Mouse (Mus musculus): ENCODE data around the gene Zfp672.
"Not testable (repeated sequence)": the region's sequence is repeated elsewhere in the genome, so short reads cannot be mapped to it uniquely, and the experiment has no call there.

The Zfp672 gene

GRCm38 (mm10) chr11:58324614-58325229 is 5.4 kb downstream of the Zfp672 start:
- no peak for DNase-seq (ENCODE audit: low spot score in 2 of 2)

GRCm38 (mm10) chr11:58323570-58324340 is 6.4 kb downstream of the Zfp672 start:
- no peak for DNase-seq (ENCODE audit: low spot score in 2 of 2)

GRCm38 (mm10) chr11:58322824-58323569 is 7.1 kb downstream of the Zfp672 start:
- peak; percentile 92 to 94 for DNase-seq (ENCODE audit: low spot score in 2 of 2)

GRCm38 (mm10) chr11:58316768-58317390 is 13.3 kb downstream of the Zfp672 start:
- no peak for DNase-seq (ENCODE audit: low spot score in 2 of 2)

- no peak for DNase-seq (ENCODE audit: low spot score in 2 of 2)
Observed at GRCm38 (mm10) chr11:58316344-58316743, 13.8 kb downstream of the Zfp672 start.

GRCm38 (mm10) chr11:58315536-58316168 is 14.5 kb downstream of the Zfp672 start:
- no peak for DNase-seq (ENCODE audit: low spot score in 2 of 2)

- DNase-seq (ENCODE audit: low spot score in 2 of 2) = no peak
Observed at GRCm38 (mm10) chr11:58314069-58314468, 16.1 kb downstream of the Zfp672 start.

- no peak for DNase-seq (ENCODE audit: low spot score in 2 of 2)
Observed at GRCm38 (mm10) chr11:58308661-58309060, 21.5 kb downstream of the Zfp672 start.

- no peak for DNase-seq (ENCODE audit: low spot score in 2 of 2)
Observed at GRCm38 (mm10) chr11:58307411-58308080, 22.6 kb downstream of the Zfp672 start.

GRCm38 (mm10) chr11:58306860-58307308 is 23.3 kb downstream of the Zfp672 start, which contains the start of gene Zfp692:
Gene Zfp692 (plus strand): TSS chr11:58307069.
- peak; percentile 94 for DNase-seq (ENCODE audit: low spot score in 2 of 2)

GRCm38 (mm10) chr11:58305299-58305698 is 24.8 kb downstream of the Zfp672 start:
- DNase-seq (ENCODE audit: low spot score in 2 of 2) = not testable (repeated sequence)

GRCm38 (mm10) chr11:58303594-58303993 is 26.5 kb downstream of the Zfp672 start:
- DNase-seq (ENCODE audit: low spot score in 2 of 2) = no peak

GRCm38 (mm10) chr11:58302774-58303445 is 27.2 kb downstream of the Zfp672 start:
- DNase-seq (ENCODE audit: low spot score in 2 of 2) = no peak

GRCm38 (mm10) chr11:58301837-58302754 is 28.0 kb downstream of the Zfp672 start:
- DNase-seq (ENCODE audit: low spot score in 2 of 2) = peak; percentile 95 to 99

- peak; percentile 58 to 73 for DNase-seq (ENCODE audit: low spot score in 2 of 2)
Observed at GRCm38 (mm10) chr11:58301057-58301456, 29.1 kb downstream of the Zfp672 start.

GRCm38 (mm10) chr11:58297396-58297795 is 32.7 kb downstream of the Zfp672 start:
- DNase-seq (ENCODE audit: low spot score in 2 of 2) = no peak

GRCm38 (mm10) chr11:58292791-58293190 is 37.3 kb downstream of the Zfp672 start:
- DNase-seq (ENCODE audit: low spot score in 2 of 2) = no peak

GRCm38 (mm10) chr11:58290812-58291211 is 39.3 kb downstream of the Zfp672 start:
- no peak for DNase-seq (ENCODE audit: low spot score in 2 of 2)

GRCm38 (mm10) chr11:58289992-58290682 is 40.0 kb downstream of the Zfp672 start:
- DNase-seq (ENCODE audit: low spot score in 2 of 2) = no peak
